9 mouse cellular contexts compared by ENCODE assay signal in genomic region chr6:91659841-91660509, GRCm38 (mm10). TPM values are rescaled to one million over a fixed set of nuclear protein-coding genes. Genes with fewer than 3 reads are reported as not detected.
A peak's percentile ranks its signal among the peaks of the same experiment; 100 is the strongest.
DNase-seq lines count a peak whose midpoint lies in the region; ATAC-seq and TF ChIP-seq lines count a peak whose summit lies in the region.
"Had no signal": no experiment of that assay in that cellular context is flagged by ENCODE, and none has a peak within 500 bp of the region (broad histone marks: within the 10 kb centered on the region; RNA-seq: fewer than 3 reads in every experiment).

No protein-coding gene starts in this region.

- no peak overlapping the region for H3K4me2 ChIP-seq in liver, embryonic 13.5 days
- no peak overlapping the region for H3K4me2 ChIP-seq in midbrain, embryonic 16.5 days (ENCODE audit: low read length)
- H3K4me2 ChIP-seq in forebrain, embryonic 16.5 days (ENCODE audit: low read length) = no peak overlapping the region

- no peak overlapping the region for H3K4me3 ChIP-seq in gastrocnemius, adult 2 months
- no peak overlapping the region for H3K4me3 ChIP-seq in liver, embryonic 13.5 days (replicated peaks)
- no peak overlapping the region for H3K4me3 ChIP-seq in midbrain, embryonic 16.5 days (ENCODE audit: low read depth, low read length)
- no peak overlapping the region for H3K4me3 ChIP-seq in forebrain, embryonic 16.5 days (replicated peaks; ENCODE audit: low read length)

- H3K4me1 ChIP-seq in liver, embryonic 13.5 days (replicated peaks) = peaks cover 20% of the 10 kb centered on the region
- no peaks in the 10 kb centered on the region for H3K4me1 ChIP-seq in midbrain, embryonic 16.5 days (ENCODE audit: control insufficient read depth, insufficient read depth, low read length)
- H3K4me1 ChIP-seq in forebrain, embryonic 16.5 days (replicated peaks; ENCODE audit: control insufficient read depth, insufficient read depth, low read length) = no peaks in the 10 kb centered on the region

- 41% methylated on average over 2 of the region's 2 CpGs for WGBS in liver, embryonic 13.5 days (ENCODE audit: insufficient replicate concordance)
- 75% methylated on average over 2 of the region's 2 CpGs for WGBS in midbrain, embryonic 16.5 days
- WGBS in forebrain, embryonic 16.5 days = 72% methylated on average over 2 of the region's 2 CpGs

- intact Hi-C loops in gastrocnemius, adult 2 months (cut with DNase I) = no loop called here
- intact Hi-C loops in gastrocnemius, postnatal 36 days (cut with DNase I) = no loop called here

- peak; percentile 52; the same call in 1 of the 2 replicates for ATAC-seq in liver, embryonic 13.5 days (ENCODE audit: low read depth)
- no peak for ATAC-seq in midbrain, embryonic 16.5 days
- ATAC-seq in forebrain, embryonic 16.5 days = no peak

- no peaks in the 10 kb centered on the region for H3K9me3 ChIP-seq in liver, embryonic 13.5 days (replicated peaks)
- no peaks in the 10 kb centered on the region for H3K9me3 ChIP-seq in midbrain, embryonic 16.5 days (replicated peaks; ENCODE audit: control insufficient read depth, low read length, poor library complexity, severe bottlenecking)
- H3K9me3 ChIP-seq in forebrain, embryonic 16.5 days (ENCODE audit: control insufficient read depth, low read length) = no peaks in the 10 kb centered on the region

- 0 out of 2 replicates have a peak overlapping the region, but pooled peaks have one; percentile 24 for H3K27ac ChIP-seq in gastrocnemius, adult 2 months
- no peak overlapping the region for H3K27ac ChIP-seq in liver, embryonic 13.5 days
- H3K27ac ChIP-seq in midbrain, embryonic 16.5 days (ENCODE audit: low read length) = no peak overlapping the region
- H3K27ac ChIP-seq in forebrain, embryonic 16.5 days (ENCODE audit: low read length) = no peak overlapping the region
- H3K27ac ChIP-seq: liver, embryonic 14.5 days had no signal

- no peaks in the 10 kb centered on the region for H3K27me3 ChIP-seq in liver, embryonic 13.5 days
- H3K27me3 ChIP-seq in midbrain, embryonic 16.5 days (ENCODE audit: control insufficient read depth, insufficient read depth, low read depth, low read length) = no peaks in the 10 kb centered on the region
- no peaks in the 10 kb centered on the region for H3K27me3 ChIP-seq in forebrain, embryonic 16.5 days (replicated peaks; ENCODE audit: control insufficient read depth, insufficient read depth, low read length)

- DNase-seq in gastrocnemius, adult 2 months = peak; percentile 41
- no peak for DNase-seq in gastrocnemius, postnatal 36 days
- DNase-seq in T-cell, adult 2 months (ENCODE audit: low spot score) = peak; percentile 16
- peak; percentile 32 for DNase-seq in induced T-regulatory cell, adult 2 months (ENCODE audit: low read depth)
- no peak for DNase-seq in liver, embryonic 13.5 days
- DNase-seq in thymus, postnatal 0 days (ENCODE audit: low spot score) = peak; percentile 22

- TF ChIP-seq CTCF in gastrocnemius, adult 2 months (IDR thresholded peaks at IDR 0.05) = no peak

- H3K9ac ChIP-seq in liver, embryonic 13.5 days = no peak overlapping the region
- H3K9ac ChIP-seq in midbrain, embryonic 16.5 days (ENCODE audit: low read depth, low read length) = no peak overlapping the region
- H3K9ac ChIP-seq in forebrain, embryonic 16.5 days (replicated peaks; ENCODE audit: low read depth, low read length) = no peak overlapping the region
- H3K9ac ChIP-seq: liver, embryonic 14.5 days had no signal

- no peaks in the 10 kb centered on the region for H3K36me3 ChIP-seq in liver, embryonic 13.5 days
- no peaks in the 10 kb centered on the region for H3K36me3 ChIP-seq in midbrain, embryonic 16.5 days (ENCODE audit: control insufficient read depth, insufficient read depth, low read length)
- no peaks in the 10 kb centered on the region for H3K36me3 ChIP-seq in forebrain, embryonic 16.5 days (ENCODE audit: control insufficient read depth, insufficient read depth)

RNA-seq across cellular contexts. Expression of gene Slc6a6, which starts 23.9 kb away (rescaled TPM):
- 10 to 100 TPM; 67.0 to 91.9 TPM for total RNA-seq in gastrocnemius, adult 2 months (2021)
- 10 to 100 TPM; 66.3 to 70.0 TPM for total RNA-seq in gastrocnemius, postnatal 36 days (2021)
- polyA plus RNA-seq in liver, embryonic 13.5 days (2015; fragmentation: Nextera tagmentation; extraction: Ambion mirVana) = 21.7 and 23.3 TPM in 2 replicates
- polyA plus RNA-seq in thymus, postnatal 0 days (2015; fragmentation: Nextera tagmentation; extraction: Ambion mirVana) = 43.0 and 63.3 TPM in 2 replicates
- 117 and 125 TPM in 2 replicates for polyA plus RNA-seq in midbrain, embryonic 16.5 days (2015; fragmentation: Nextera tagmentation; extraction: Ambion mirVana)
- 98.6 and 107 TPM in 2 replicates for polyA plus RNA-seq in forebrain, embryonic 16.5 days (2015; fragmentation: Nextera tagmentation; extraction: Ambion mirVana)

Comparison
In these comparisons a context has a peak if more than half of its experiments do, and no peak if none do; other contexts are left out.
1. DNase-seq: peak in gastrocnemius, adult 2 months (single experiment), T-cell, adult 2 months (single experiment), induced T-regulatory cell, adult 2 months (single experiment) and thymus, postnatal 0 days (single experiment); none in gastrocnemius, postnatal 36 days (0 of 2) and liver, embryonic 13.5 days (single experiment).